Mouse (Mus musculus): Measurements from ENCODE around the gene Jkamp. TPM values are rescaled to one million over a fixed set of nuclear protein-coding genes. Genes with fewer than 3 reads are reported as not detected.
A peak's percentile ranks its signal among the peaks of the same experiment; 100 is the strongest.

Gene Jkamp
- total RNA-seq, 2 experiments from 2014 or later: 51.3 to 56.0 TPM

DNA sequence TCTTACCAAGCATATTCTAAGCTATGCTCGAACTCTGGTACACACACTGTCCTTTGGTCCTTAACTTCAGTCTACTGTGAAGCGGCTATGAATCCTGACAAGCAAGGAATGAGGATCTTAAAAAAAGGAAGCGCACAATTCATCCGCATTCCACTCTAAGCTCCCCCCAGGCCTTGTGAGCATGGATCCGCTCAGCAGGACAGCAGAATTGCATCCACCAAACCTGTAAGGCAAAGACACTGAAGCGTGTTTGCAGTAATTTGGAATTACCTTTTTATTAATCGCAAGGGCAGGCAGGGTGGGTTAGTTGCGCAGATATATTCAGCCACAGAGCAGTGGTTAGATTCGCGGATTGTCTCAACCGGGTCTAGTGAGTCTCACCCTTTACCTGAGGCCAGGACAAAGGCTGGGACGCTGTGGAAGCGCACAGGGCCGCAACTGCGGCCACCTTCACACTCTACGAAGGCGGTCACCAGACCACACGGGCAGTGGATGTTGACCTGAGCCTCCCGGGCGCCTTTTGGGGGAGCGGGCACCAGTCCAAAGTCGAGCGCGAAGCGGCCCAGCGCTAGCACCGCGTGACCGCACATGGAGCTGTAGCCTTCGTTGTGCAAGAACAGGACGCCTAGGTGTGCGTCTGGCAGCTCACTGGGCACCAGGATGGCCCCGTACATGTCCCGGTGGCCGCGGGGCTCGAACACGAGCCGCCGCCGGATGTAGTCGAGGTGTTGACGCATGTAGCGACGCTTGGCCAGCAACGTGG lies 947 bp upstream of the Jkamp start:
- DNase-seq (ENCODE audit: extremely low spot score in 1 of 2, low spot score in 2 of 2): peak in 1 of 2 experiments; percentile 53
- intact Hi-C loops (cut with DNase I): no loop called here

DNA sequence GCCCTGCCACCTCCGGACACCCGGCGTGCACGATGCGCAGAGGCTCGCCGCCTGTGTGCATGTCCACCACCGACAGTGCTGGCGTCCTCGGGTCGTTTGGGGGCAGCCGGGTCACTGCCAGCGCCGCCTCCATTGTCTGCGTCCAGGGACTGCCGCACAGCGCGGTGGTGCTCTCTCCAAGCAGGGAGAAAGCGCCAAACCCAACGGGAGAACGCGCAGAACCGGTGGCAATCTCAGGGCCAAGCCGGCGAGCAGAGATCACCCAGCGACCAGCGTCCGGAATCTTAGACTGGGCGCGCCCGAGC lies 413 bp upstream of the Jkamp start:
- DNase-seq (ENCODE audit: extremely low spot score in 1 of 2, low spot score in 2 of 2): no peak
- intact Hi-C loops (cut with DNase I): no loop called here

DNA sequence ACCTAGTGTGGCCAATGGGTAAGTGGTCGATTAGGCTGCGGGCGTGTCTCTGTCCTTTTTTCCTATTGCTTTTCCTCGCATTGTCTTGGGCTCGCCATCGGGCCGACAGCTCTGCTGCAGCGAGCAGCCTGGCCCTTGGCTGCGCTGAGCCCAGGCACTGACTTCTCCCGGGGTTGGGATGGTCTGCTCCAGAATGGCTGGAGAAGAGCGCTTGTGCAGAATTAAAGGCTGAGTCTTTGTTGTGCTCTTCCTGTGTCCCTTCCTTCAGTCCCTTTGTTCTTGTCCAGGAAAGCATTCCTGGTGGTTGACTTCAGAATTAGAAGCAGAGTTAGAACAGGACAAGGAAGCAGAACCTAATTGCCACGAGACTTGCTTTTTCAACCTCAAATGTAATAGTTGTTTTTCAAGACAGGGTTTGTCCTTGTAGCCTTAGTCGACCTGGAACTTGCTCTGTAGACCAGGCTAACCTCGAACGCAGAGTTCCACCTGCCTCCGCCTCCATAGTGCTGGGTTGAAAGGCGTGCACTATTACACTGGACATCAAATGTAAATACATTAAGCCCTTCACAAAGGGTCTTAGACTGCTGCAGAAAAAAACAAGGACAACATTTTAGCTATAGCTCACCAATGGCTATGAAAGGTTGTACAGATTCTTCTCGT lies 907 bp downstream of the Jkamp start:
- DNase-seq (ENCODE audit: extremely low spot score in 1 of 2, low spot score in 2 of 2): no peak
- intact Hi-C loops (cut with DNase I): no loop called here

GRCm38 (mm10) chr12:72089802-72090201 lies 4.4 kb downstream of the Jkamp start:
- intact Hi-C loops (cut with DNase I): no loop called here
- no peak for DNase-seq (ENCODE audit: extremely low spot score in 1 of 2, low spot score in 2 of 2)

DNA sequence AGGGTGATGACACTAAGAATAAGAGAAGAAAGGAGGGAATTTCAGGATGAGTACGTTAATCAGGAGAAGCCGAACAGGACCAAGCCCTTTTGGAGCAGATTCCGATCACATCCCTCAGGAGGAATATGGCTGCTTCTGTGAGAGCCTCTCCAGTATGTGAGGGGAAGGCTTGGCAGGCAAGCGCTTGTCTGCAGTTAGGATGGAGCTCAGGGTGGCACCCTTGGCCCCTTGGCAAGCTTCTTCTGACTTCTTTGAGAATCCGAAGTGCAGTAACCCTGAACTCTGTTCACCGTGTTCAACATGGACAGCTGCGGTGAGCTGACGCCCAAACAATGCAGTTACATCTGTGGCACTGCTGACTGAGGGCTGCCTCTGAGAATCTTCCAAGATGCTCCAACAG lies 11.6 kb downstream of the Jkamp start:
- no peak for DNase-seq (ENCODE audit: extremely low spot score in 1 of 2, low spot score in 2 of 2)
- intact Hi-C loops (cut with DNase I): no loop called here

GRCm38 (mm10) chr12:72102776-72103175 lies 17.4 kb downstream of the Jkamp start:
- DNase-seq (ENCODE audit: extremely low spot score in 1 of 2, low spot score in 2 of 2): no peak
- intact Hi-C loops (cut with DNase I): loop anchor here (5.0 to 10.0 kb wide), 5 partner anchors 110 to 592 kb away; no protein-coding TSS in a partner anchor

GRCm38 (mm10) chr12:72104027-72104426 lies 18.6 kb downstream of the Jkamp start:
- intact Hi-C loops (cut with DNase I): loop anchor here (5.0 to 10.0 kb wide), 5 partner anchors 108 to 591 kb away; no protein-coding TSS in a partner anchor
- no peak for DNase-seq (ENCODE audit: extremely low spot score in 1 of 2, low spot score in 2 of 2)

- peak; percentile 59 to 60 for DNase-seq (ENCODE audit: extremely low spot score in 1 of 2, low spot score in 2 of 2)
- intact Hi-C loops (cut with DNase I): loop anchor here (5.0 to 10.0 kb wide), 5 partner anchors 108 to 590 kb away; no protein-coding TSS in a partner anchor
Observed at GRCm38 (mm10) chr12:72104525-72105281, 19.3 kb downstream of the Jkamp start.

- no peak for DNase-seq (ENCODE audit: extremely low spot score in 1 of 2, low spot score in 2 of 2)
- intact Hi-C loops (cut with DNase I): no loop called here
Observed at GRCm38 (mm10) chr12:72115126-72115525, 29.7 kb downstream of the Jkamp start.

GRCm38 (mm10) chr12:72115686-72116345 lies 30.4 kb downstream of the Jkamp start:
- no peak for DNase-seq (ENCODE audit: extremely low spot score in 1 of 2, low spot score in 2 of 2)
- intact Hi-C loops (cut with DNase I): no loop called here

DNA sequence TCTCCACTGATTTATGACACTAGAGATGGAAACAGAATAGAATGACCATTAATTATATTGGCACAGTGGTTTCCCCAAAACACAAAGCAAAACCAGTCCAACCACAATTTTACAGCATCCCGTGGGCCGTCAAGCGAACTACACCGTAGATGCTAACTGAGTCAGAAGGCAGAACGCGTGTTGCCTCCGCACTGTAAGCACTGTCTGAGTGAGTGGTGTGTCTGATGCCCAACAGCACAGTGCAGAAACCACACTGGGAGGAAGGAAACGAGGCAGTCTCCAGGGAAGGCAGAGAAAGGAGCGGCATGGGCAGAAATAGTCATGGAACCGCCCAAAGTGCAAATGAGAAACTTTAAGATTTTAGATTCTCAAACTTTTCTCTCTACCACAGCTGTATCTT lies 43.8 kb downstream of the Jkamp start:
- intact Hi-C loops (cut with DNase I): no loop called here
- no peak for DNase-seq (ENCODE audit: extremely low spot score in 1 of 2, low spot score in 2 of 2)

- DNase-seq (ENCODE audit: extremely low spot score in 1 of 2, low spot score in 2 of 2): peak; percentile 13 to 28
- intact Hi-C loops (cut with DNase I): no loop called here
Observed at GRCm38 (mm10) chr12:72150786-72151185, 65.4 kb downstream of the Jkamp start.

Small RNA genes within 50 kb of the gene (microRNA-seq; reads per million reads assigned to microRNA genes)
- not detected for gene Gm24466

Other genes with a start within 250 kb of the Jkamp start
- 10 to 100 TPM; 14.1 to 15.5 TPM for gene Gpr135, start 14.5 kb upstream of the Jkamp start, total RNA-seq (2021)
- 1 to 10 TPM; 3.4 to 3.8 TPM for gene L3hypdh, start 150 bp upstream of the Jkamp start, total RNA-seq (2021)
- not detected for gene Ccdc175, start 99.4 kb downstream of the Jkamp start, total RNA-seq (2021)

Measured in left cerebral cortex, postnatal 10 days (tissue).